Mouse (Mus musculus) kidney, postnatal 14 days (tissue): ENCODE measurements at regions not wholly inside any gene's neighbourhood (a gene's known extent, or its start where the extent isn't known, plus 50 kb on each side); places are given as distances from the start of the nearest gene placed in this dataset.

Experiments
- DNase-seq: peaks from one replicate; pipeline ENCODE4 v3.0.0; 2022; ENCODE audit warnings: mixed read lengths

- DNase-seq = no peak
Measured at GRCm38 (mm10) chr15:63371328-63372023, 473.5 kb downstream of the Gsdmc2 start.

DNA sequence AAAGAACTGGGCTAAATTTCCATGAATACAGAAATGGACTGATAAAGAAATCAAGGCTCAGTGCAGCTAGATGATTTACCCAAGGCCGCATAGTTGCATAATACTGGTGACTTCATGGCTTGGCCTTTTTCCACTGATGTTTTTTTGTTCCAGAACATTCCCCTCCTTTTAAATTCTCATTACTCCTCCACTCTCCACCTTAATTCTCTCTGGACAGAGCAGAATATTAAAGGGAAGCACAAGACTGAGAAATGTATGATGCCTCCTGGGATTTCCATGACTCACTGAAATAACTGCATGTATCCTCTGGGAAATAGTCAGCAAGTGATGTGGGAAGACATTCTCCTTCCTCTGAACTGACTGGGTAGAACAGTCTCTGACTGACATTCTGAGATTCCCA, 480.5 kb downstream of the Gsdmc2 start:
- no peak for DNase-seq

GRCm38 (mm10) chr15:63360402-63360801, 484.6 kb downstream of the Gsdmc2 start:
- DNase-seq = peak; percentile 17

DNA sequence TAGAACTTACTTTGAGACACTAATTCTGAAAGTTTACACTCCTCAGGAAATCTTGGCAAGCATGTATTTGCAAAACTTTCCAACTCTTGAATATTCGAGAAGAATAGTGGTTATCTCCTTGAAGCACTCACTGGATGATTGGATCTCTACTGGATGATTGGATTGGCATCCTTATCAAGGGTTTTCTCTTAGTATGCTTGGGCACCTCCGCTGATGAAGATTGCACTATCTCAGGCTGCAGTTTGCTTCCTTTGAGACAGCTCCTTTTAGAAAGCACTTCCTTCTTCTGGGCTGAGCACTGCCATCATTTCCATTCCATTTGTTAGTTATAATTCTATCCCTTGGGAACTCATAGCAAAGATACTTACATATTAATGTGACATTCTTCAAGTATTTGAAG, 503.2 kb downstream of the Gsdmc2 start:
- no peak for DNase-seq

DNA sequence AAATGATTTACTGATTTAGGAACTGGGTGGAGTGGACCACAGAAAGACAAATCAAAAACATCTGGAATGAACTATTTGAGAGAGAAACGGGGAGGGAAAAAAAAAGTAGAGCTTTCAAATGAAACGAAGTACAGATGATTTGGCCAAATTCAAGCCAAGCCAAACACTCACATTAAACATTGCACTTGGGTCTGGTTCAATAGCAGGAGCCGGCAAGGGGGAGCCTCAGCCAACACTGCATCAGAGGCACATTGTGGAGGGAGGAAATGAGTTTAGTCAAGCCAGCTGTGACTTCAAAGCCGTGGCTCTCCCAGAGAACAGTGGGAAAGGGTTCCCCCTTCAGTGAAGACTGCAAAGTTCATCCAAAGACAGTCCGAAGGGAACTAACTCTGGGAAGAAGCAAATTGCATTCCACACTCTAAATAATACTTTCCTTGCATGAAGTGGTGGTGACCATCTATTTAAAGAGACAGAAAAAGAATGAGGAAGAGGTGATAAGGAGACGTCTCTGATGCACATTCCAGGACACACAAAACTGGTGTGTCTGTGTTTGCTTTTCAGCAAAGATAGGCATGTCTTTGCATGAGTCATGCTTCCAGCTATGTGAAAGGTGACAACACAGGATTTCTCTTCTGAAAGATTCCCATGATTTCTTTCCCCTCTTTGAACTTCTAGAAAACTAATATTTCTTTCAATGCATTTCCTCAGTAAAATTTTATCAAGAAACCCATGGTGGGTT, 504.5 kb downstream of the Gsdmc2 start:
- peak; percentile 77 for DNase-seq

DNA sequence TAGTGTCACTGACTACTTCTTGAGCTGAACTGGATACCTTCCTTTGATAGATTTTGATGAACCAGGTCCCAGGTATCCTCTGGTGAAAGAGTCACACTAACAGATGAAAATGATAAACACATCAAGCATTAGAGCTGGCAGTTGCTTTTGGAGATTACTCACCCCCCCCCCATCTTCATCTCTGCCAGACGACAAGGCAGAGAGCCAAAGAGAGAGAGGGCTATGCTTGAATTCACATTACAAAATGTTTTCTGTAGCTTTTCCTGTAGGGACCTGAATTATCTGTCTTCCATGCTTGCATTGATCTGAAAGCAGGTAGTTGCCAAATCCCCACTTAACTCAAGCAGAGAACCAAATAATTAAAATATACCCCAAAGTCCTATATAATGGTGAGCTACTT, 525.3 kb downstream of the Gsdmc2 start:
- DNase-seq = no peak

DNA sequence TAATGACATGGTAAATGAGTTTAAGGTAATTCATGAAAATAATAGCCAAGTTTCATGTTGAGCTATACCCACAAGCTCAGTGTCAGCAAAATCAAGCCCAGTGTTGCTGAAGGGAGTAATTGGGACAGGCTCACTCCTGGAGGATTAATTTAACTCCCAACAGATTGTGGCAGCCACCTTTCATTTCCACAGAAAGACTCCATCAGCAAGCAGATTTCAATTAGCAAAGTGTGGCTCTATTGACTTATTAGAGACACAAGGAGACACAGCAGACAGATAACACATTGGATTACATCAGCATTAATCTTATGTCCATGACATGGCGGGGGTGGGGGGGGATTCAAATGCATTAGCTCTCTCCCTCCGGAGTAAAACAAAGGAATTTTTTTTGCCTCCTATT, 534.6 kb downstream of the Gsdmc2 start:
- DNase-seq = no peak

DNA sequence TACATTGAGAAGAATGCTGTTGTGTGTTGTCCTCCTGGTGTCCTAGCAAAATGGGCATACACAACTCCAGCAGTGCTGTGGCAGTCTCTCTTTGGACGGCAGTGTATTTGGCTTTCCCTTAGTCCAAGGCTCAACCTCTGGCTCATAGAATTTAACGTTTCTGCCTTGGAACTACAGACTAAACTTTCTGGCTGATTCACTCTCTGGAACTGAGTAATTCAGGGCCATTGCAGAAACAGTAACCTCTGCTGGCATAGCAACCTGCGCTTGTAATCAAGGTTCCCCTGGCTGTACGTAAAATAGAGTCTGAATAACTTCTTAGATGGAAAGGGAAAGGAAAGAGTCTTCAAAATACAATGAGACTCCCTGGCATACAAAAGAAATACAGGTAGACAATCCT, 545.7 kb downstream of the Gsdmc2 start:
- DNase-seq = no peak

DNA sequence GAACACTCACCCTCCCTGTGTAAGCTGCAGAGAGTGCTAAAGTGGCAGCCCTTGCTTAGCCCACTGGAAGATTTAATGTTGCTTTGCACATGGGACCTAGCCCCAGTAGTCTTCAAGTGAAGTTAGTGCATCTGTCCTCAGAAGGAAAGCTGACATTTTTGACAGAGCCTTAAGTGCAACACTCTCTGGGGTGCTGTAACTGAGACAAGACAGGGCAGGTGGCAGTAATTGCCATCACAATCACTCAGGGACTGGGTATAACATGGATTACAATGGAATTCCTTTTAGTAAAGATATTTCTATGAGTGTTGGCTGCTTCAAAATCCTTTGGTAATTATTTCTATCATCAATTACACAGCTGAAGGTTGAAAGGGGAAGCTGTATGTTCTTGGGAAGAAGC, 556.4 kb downstream of the Gsdmc2 start:
- no peak for DNase-seq

- DNase-seq = no peak
Measured at GRCm38 (mm10) chr15:63286026-63286425, 559.0 kb downstream of the Gsdmc2 start.

- no peak for DNase-seq
Measured at GRCm38 (mm10) chr15:63270381-63270780, 574.6 kb downstream of the Gsdmc2 start.

DNA sequence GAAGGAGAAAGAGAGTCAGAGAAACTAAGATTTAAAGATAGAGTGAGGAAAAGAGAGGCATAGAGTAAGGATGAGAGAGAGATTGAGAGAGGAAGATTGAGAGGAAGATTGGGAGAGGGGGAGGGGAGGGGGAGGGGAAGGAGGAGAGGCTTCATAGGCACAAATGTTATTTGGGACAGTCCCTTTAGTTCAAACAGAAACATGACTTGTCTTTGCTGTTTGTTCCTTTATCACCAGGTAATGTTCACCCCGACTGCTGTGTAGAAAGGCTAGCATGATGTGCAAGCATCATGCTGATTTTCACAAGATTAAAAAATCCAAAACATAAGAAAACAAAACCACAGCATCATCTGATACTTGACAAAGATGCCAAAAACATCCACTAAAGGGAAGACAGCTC, 579.1 kb downstream of the Gsdmc2 start:
- no peak for DNase-seq

GRCm38 (mm10) chr15:63255736-63256135, 589.2 kb downstream of the Gsdmc2 start:
- DNase-seq = no peak

GRCm38 (mm10) chr15:63252781-63253340, 592.1 kb downstream of the Gsdmc2 start:
- no peak for DNase-seq

GRCm38 (mm10) chr15:63238601-63239000, 606.4 kb downstream of the Gsdmc2 start:
- DNase-seq = no peak

DNA sequence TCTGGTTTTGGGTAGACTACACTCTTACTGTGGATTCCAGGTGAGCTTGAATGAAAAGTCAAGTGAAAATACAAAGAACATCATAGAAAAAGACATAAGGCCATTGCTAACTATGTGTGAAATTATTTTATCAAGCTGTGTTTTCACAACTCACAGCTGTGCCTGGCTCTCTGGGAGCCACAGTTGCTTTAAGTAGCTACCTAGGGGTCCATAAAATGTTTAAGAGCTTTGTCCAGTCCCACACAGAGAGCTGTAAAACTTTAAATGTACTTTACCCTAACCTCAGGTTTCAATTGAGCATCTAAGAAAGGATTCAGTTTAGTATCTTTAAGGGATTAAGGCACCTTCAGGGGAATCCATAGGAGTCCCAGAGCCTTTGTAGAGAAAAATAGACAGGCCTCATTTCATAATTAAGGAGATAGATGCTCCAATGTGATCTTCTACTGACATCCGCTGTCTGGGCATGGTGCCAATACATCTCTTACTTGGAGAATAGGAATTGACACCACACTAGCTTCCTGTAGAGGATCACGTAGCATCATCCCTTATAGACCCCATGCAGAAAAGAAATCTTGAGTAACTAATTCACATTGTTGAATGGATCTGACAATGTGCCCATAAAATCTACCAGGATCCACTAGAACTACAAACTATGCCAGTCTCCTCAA, 626.5 kb downstream of the Gsdmc2 start:
- DNase-seq = no peak

DNA sequence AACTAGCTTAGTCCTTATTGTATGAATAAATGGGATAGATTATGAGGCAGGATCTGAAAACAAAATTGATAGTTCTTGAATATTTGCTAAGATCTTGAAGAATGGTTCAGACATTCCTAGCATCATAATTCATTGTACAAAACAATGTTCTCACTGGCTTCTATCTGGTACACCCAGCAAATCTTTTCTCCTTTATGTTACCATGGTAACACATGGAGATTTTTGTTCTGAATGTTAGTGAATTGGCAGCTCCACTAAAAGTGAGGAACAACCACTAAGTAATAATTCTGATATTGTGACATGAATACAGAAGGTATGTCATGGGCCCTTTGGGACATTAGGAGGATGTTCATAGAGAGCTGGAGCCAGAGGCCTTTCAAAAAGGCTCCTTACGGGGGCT, 639.8 kb downstream of the Gsdmc2 start:
- no peak for DNase-seq

- no peak for DNase-seq
Measured at GRCm38 (mm10) chr15:63195031-63195430, 649.9 kb downstream of the Gsdmc2 start.

DNA sequence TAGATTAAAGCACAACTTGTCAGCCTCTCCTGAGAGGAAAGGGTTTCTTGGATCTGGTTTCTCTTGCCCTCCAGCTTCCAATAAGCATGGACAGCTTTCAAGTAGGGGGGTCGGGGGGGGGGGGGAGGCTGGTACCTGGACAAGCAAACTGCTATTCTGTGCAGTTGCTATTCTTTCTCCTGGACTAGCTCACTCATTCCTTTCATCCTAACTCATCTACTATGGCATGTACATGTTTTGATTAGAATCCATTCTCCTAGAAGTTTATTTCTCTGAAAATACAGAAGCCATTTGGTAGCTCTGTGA, 650.5 kb downstream of the Gsdmc2 start:
- no peak for DNase-seq

DNA sequence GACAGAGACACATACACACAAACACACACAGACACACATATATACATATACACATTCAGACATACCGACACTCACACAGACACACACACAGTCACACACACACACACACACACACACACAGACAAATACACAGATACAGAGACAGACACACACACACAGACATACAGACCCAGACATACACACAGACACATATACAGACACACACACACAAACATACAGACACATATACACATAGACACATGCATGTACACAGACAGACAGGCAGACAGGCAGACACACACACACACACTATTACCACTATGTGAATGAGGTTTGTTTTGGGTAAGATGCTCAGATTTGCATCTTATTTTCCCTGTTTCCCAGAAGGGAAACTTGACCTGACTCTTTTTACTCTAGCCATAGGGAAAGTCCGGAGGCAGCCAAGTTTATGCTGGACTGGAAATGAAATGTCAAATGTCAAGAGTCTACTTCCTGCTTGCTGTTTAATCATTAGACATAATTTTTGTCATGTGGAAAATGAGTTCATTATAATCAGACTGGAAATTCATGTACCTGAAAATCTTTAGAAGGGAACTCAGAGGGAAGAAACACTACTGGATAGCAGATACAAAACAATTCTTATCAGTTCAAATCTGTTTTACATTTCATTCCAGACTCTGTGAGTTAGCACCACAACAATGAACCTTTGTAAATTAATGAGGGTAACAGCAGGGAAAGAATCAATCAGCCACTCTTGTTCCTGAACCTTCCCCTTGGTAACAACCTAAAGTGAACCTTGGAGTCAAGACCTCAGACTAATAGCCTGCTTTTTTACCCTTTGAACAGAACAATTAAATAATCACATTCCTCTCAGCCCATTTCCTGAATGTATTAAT, 651.1 kb downstream of the Gsdmc2 start:
- peak; percentile 32 for DNase-seq

GRCm38 (mm10) chr15:63191731-63192130, 653.2 kb downstream of the Gsdmc2 start:
- no peak for DNase-seq

DNA sequence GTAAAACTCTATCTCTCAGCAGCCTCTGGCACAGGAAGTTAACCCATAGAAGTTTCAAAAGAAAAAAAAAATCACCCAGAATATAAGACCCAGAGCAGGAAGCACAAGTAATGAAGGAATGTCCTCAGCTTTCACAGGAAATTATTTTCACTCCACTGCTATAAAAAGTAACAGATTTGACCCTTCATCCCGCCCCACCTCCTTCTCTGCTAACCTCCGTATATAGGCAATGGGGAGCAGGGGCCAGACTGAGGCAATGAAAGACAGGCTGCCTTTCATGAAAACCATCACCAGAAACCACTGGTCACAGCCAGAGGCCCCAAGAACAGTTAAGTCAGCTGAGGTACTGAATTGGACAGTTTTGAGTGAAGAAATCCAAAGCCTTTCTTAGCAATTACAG, 654.9 kb downstream of the Gsdmc2 start:
- DNase-seq = no peak

GRCm38 (mm10) chr15:63171003-63171402, 674.0 kb downstream of the Gsdmc2 start:
- DNase-seq = no peak
